Mouse (Mus musculus) left cerebral cortex, postnatal 36 days (tissue): ENCODE data around the gene Thyn1. TPM values are rescaled to one million over a fixed set of nuclear protein-coding genes. Genes with fewer than 3 reads are reported as not detected.

Experiments
- DNase-seq, 2 experiments: peaks; one replicate each; pipeline ENCODE4 v3.0.0; 2021 to 2022; ENCODE audit warnings: low spot score in 2 of 2, mixed read lengths in 1 of 2
- intact Hi-C: fragments of 180-260 bp; cut with DNase I; formaldehyde crosslinking; loops from one replicate; pipeline ENCODE4 v1.15.1; 2025
- total RNA-seq, 2 experiments: library from RNA; stranded (reverse); gene quantifications; 2 replicates each; pipeline ENCODE4 v1.2.3; 2021

The Thyn1 gene
- total RNA-seq: 10 to 100 TPM; 62.4 to 63.4 TPM

GRCm38 (mm10) chr9:26999461-27000395 lies at the start of gene Thyn1, which contains the start of gene Acad8:
Gene Thyn1, plus strand, starts transcription at chr9:26999710.
Gene Acad8, minus strand, starts transcription at chr9:26999566.
- intact Hi-C loops: no loop called here
- peak; percentile 92 to 94 for DNase-seq

- no peak for DNase-seq
Observed at GRCm38 (mm10) chr9:26977754-26978153, 21.8 kb upstream of the Thyn1 start.

GRCm38 (mm10) chr9:26978776-26979175 lies 20.7 kb upstream of the Thyn1 start:
- DNase-seq: no peak
- intact Hi-C loops: no loop called here

More at GRCm38 (mm10) chr9:26977754-26978153, 21.8 kb upstream of the Thyn1 start:
- intact Hi-C loops: no loop called here

GRCm38 (mm10) chr9:26985090-26985613 lies 14.4 kb upstream of the Thyn1 start:
- intact Hi-C loops: no loop called here
- DNase-seq: no peak

GRCm38 (mm10) chr9:26985668-26986277 lies 13.7 kb upstream of the Thyn1 start:
- intact Hi-C loops: no loop called here

GRCm38 (mm10) chr9:26990181-26990580 lies 9.3 kb upstream of the Thyn1 start:
- DNase-seq: no peak

More at GRCm38 (mm10) chr9:26985668-26986277, 13.7 kb upstream of the Thyn1 start:
- DNase-seq: no peak

GRCm38 (mm10) chr9:26993118-26993517 lies 6.4 kb upstream of the Thyn1 start:
- DNase-seq: no peak
- intact Hi-C loops: no loop called here

More at GRCm38 (mm10) chr9:26990181-26990580, 9.3 kb upstream of the Thyn1 start:
- intact Hi-C loops: no loop called here

GRCm38 (mm10) chr9:26993900-26994299 lies 5.6 kb upstream of the Thyn1 start:
- no peak for DNase-seq
- intact Hi-C loops: no loop called here

GRCm38 (mm10) chr9:26997062-26997461 lies 2.4 kb upstream of the Thyn1 start:
- DNase-seq: no peak
- intact Hi-C loops: no loop called here

- DNase-seq: no peak
- intact Hi-C loops: no loop called here
Observed at GRCm38 (mm10) chr9:26997501-26997900, 2.0 kb upstream of the Thyn1 start.

GRCm38 (mm10) chr9:26998669-26999460 lies 645 bp upstream of the Thyn1 start:
- DNase-seq: no peak
- intact Hi-C loops: no loop called here

- intact Hi-C loops: no loop called here
- no peak for DNase-seq
Observed at GRCm38 (mm10) chr9:27005231-27005630, 5.7 kb downstream of the Thyn1 start.

- no peak for DNase-seq
- intact Hi-C loops: no loop called here
Observed at GRCm38 (mm10) chr9:27005933-27006332, 6.4 kb downstream of the Thyn1 start.

GRCm38 (mm10) chr9:27006866-27007265 lies 7.4 kb downstream of the Thyn1 start:
- intact Hi-C loops: no loop called here
- DNase-seq: no peak

- intact Hi-C loops: no loop called here
- DNase-seq: no peak
Observed at GRCm38 (mm10) chr9:27009231-27009630, 9.7 kb downstream of the Thyn1 start.

GRCm38 (mm10) chr9:27011572-27011971 lies 12.1 kb downstream of the Thyn1 start:
- no peak for DNase-seq
- intact Hi-C loops: no loop called here

GRCm38 (mm10) chr9:27018961-27019360 lies 19.5 kb downstream of the Thyn1 start:
- intact Hi-C loops: no loop called here
- no peak for DNase-seq

- intact Hi-C loops: no loop called here
Observed at GRCm38 (mm10) chr9:27023681-27024080, 24.2 kb downstream of the Thyn1 start.

GRCm38 (mm10) chr9:27026708-27027107 lies 27.2 kb downstream of the Thyn1 start:
- intact Hi-C loops: no loop called here
- no peak for DNase-seq

More at GRCm38 (mm10) chr9:27023681-27024080, 24.2 kb downstream of the Thyn1 start:
- DNase-seq: no peak
